In the genomic region with DNA sequence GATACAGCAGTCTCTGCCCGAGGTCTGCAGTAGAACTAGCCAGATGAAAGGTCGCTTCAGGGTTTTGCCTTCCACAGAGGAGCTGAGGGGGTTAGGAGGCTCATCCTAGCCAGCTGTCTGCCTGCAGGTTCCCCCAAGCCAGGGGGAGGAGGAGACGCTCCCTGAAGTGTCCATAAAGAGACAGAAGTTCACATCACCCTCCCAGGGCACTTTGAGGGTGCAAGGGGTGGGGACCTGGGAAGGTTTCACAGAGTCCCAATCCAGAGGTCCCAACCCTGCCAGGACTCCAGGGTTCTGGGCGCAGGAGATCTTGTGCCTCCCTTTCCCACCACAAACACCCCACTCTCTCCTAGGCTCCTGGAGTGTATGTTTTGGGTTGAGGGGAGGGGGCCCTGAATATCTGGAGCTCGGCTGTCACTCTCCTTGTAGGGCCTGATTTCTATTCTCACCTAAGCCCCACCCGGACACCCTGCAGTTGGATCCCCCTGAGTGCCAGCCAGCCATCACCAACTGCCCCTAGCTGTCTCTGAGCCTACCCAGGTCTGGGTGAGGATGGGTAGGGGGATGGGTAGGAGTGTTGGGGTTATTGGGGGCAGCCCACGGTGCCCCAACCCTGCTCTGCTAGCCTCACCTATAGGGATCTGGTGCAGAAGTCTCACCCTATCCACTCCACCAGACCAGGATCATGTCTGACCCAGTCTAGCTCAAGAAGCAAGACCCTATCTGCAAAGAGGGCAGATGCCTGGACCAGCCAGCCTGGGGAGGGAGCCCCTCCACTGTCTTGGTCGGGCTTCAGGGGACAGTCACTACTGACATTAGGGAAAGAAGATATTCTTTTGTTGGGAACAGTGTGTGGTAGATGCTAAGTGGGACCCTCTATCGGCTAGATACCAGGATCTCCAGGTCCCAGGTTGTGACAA, we compare ENCODE assay signal across 16 mouse cellular contexts. TPM values are rescaled to one million over a fixed set of nuclear protein-coding genes. Genes with fewer than 3 reads are reported as not detected.
DNase-seq lines count a peak whose midpoint lies in the region; ATAC-seq and TF ChIP-seq lines count a peak whose summit lies in the region.
"Had no signal": no experiment of that assay in that cellular context is flagged by ENCODE, and none has a peak within 500 bp of the region (broad histone marks: within the 10 kb centered on the region; RNA-seq: fewer than 3 reads in every experiment).

No protein-coding gene starts in this region.

- no peak overlapping the region for H3K4me2 ChIP-seq in neural tube, embryonic 12.5 days (replicated peaks)
- H3K4me2 ChIP-seq in neural tube, embryonic 15.5 days = no peak overlapping the region
- H3K4me2 ChIP-seq in myocyte (ENCODE audit: low read depth) = no peak overlapping the region
- H3K4me2 ChIP-seq: lung, embryonic 15.5 days had no signal

- DNase-seq in cerebellum, adult 9-10 months = peak; percentile 40
- no peak for DNase-seq in cerebellum, adult 11 months
- peak; percentile 24 for DNase-seq in kidney, adult 9 months
- DNase-seq in kidney, adult 8-10 months = no peak
- DNase-seq in adipocyte (ENCODE audit: low spot score) = no peak
- DNase-seq: adrenal gland, adult 8-10 months; forebrain, postnatal 0 days; gastrocnemius, postnatal 25 days; liver; thymus, postnatal 25 days had no signal

- H3K27ac ChIP-seq in neural tube, embryonic 12.5 days = no peak overlapping the region
- H3K27ac ChIP-seq in neural tube, embryonic 15.5 days (replicated peaks) = no peak overlapping the region
- H3K27ac ChIP-seq: lung, embryonic 15.5 days had no signal

- TF ChIP-seq POLR2A in myocyte (IDR thresholded peaks at IDR 0.05; ENCODE audit: insufficient read length, low read depth) = no peak

- 61% methylated on average over 9 of the region's 9 CpGs for WGBS in neural tube, embryonic 12.5 days
- 62% methylated on average over 9 of the region's 9 CpGs for WGBS in neural tube, embryonic 15.5 days

- H3K4me3 ChIP-seq in neural tube, embryonic 12.5 days = no peak overlapping the region
- no peak overlapping the region for H3K4me3 ChIP-seq in neural tube, embryonic 15.5 days (replicated peaks)
- H3K4me3 ChIP-seq in myocyte = no peak overlapping the region
- H3K4me3 ChIP-seq: lung, embryonic 15.5 days; megakaryocyte, embryonic 14.5 days had no signal

- H3K27me3 ChIP-seq in neural tube, embryonic 12.5 days (replicated peaks) = no peaks in the 10 kb centered on the region
- no peaks in the 10 kb centered on the region for H3K27me3 ChIP-seq in neural tube, embryonic 15.5 days (replicated peaks)
- H3K27me3 ChIP-seq in myocyte (ENCODE audit: control insufficient read depth, insufficient read depth, insufficient read length) = no peaks in the 10 kb centered on the region
- H3K27me3 ChIP-seq: lung, embryonic 15.5 days had no signal

- no peaks in the 10 kb centered on the region for H3K36me3 ChIP-seq in neural tube, embryonic 12.5 days
- no peaks in the 10 kb centered on the region for H3K36me3 ChIP-seq in neural tube, embryonic 15.5 days
- H3K36me3 ChIP-seq in myocyte (ENCODE audit: control insufficient read depth, insufficient read depth) = no peaks in the 10 kb centered on the region

- H3ac ChIP-seq in myocyte (ENCODE audit: control insufficient read depth, insufficient read length) = no peak overlapping the region

- ATAC-seq in neural tube, embryonic 12.5 days (ENCODE audit: low FRiP score, low read depth) = peak; percentile 41; the same call in 1 of the 2 replicates
- no peak for ATAC-seq in neural tube, embryonic 15.5 days (ENCODE audit: low FRiP score)
- ATAC-seq: forebrain, postnatal 0 days; hindbrain, embryonic 16.5 days had no signal

- no peaks in the 10 kb centered on the region for H3K9me3 ChIP-seq in neural tube, embryonic 12.5 days
- no peaks in the 10 kb centered on the region for H3K9me3 ChIP-seq in neural tube, embryonic 15.5 days (replicated peaks)
- H3K9me3 ChIP-seq: lung, embryonic 15.5 days; megakaryocyte, embryonic 14.5 days had no signal

- no peak overlapping the region for H3K9ac ChIP-seq in neural tube, embryonic 12.5 days
- no peak overlapping the region for H3K9ac ChIP-seq in neural tube, embryonic 15.5 days (replicated peaks)
- H3K9ac ChIP-seq: forebrain, postnatal 0 days; lung, embryonic 15.5 days had no signal

- H3K79me2 ChIP-seq in myocyte (ENCODE audit: control insufficient read depth, insufficient read depth) = no peaks in the 10 kb centered on the region

- peaks cover 20% of the 10 kb centered on the region for H3K4me1 ChIP-seq in neural tube, embryonic 12.5 days
- peaks cover 7% of the 10 kb centered on the region for H3K4me1 ChIP-seq in neural tube, embryonic 15.5 days

TF ChIP-seq in myocyte, 11 proteins besides CTCF, POLR2A, EP300 and RAD21:
- TF ChIP-seq MYOG (IDR thresholded peaks at IDR 0.05; ENCODE audit: control insufficient read depth in 1 of 3, insufficient read depth in 1 of 3, insufficient read length in 2 of 3, low read depth in 2 of 3) (no peak), POLR2AphosphoS2 (IDR thresholded peaks at IDR 0.05; ENCODE audit: insufficient read length, low read depth) (peak; percentile 72)

RNA-seq across cellular contexts. Expression of gene Cd300a, which starts 15.4 kb away (rescaled TPM):
- 0.74 and 0.87 TPM in 2 replicates for polyA plus RNA-seq in neural tube, embryonic 12.5 days (2016; fragmentation: Nextera tagmentation; extraction: Ambion mirVana)
- 0.59 and 1.3 TPM in 2 replicates for polyA plus RNA-seq in neural tube, embryonic 15.5 days (2015; fragmentation: Nextera tagmentation; extraction: Ambion mirVana)
- 0.40 TPM for polyA plus RNA-seq in myocyte (2012; fragmentation: generic; extraction: Trizol)

RNA-seq across cellular contexts. Expression of gene Gprc5c, which starts 23.5 kb away (rescaled TPM):
- 21.6 and 23.9 TPM in 2 replicates for polyA plus RNA-seq in neural tube, embryonic 12.5 days (2016; fragmentation: Nextera tagmentation; extraction: Ambion mirVana)
- 8.8 and 12.0 TPM in 2 replicates for polyA plus RNA-seq in neural tube, embryonic 15.5 days (2015; fragmentation: Nextera tagmentation; extraction: Ambion mirVana)
- polyA plus RNA-seq in myocyte (2012; fragmentation: generic; extraction: Trizol) = 172 TPM

RNA-seq across cellular contexts. Expression of gene Cd300lb, which starts 59.7 kb away (rescaled TPM):
- polyA plus RNA-seq in neural tube, embryonic 12.5 days (2016; fragmentation: Nextera tagmentation; extraction: Ambion mirVana) = not detected in 2 replicates
- 0.05 and 0.28 TPM in 2 replicates for polyA plus RNA-seq in neural tube, embryonic 15.5 days (2015; fragmentation: Nextera tagmentation; extraction: Ambion mirVana)
- polyA plus RNA-seq in myocyte (2012; fragmentation: generic; extraction: Trizol) = 0.11 TPM
- polyA plus RNA-seq: forebrain, postnatal 0 days; hindbrain, embryonic 16.5 days had no signal

Comparison
In these comparisons a context has a peak if more than half of its experiments do, and no peak if none do; other contexts are left out.
1. DNase-seq: peak in cerebellum, adult 9-10 months (single experiment) and kidney, adult 9 months (single experiment); none in cerebellum, adult 11 months (single experiment), kidney, adult 8-10 months (0 of 2) and adipocyte (single experiment).